Mouse (Mus musculus) heart, embryonic 14.5 days (tissue): ENCODE results near the gene Serpind1. TPM values are rescaled to one million over a fixed set of nuclear protein-coding genes. Genes with fewer than 3 reads are reported as not detected.

Experiments used
- ATAC-seq: fragments of 200-750 bp; cut with Nextera tagmentation; 2 replicates; pipeline ENCODE4 v1.8.0; 2017; ENCODE audit warnings: low read depth, moderate TSS enrichment; ENCODE audit not compliant: insufficient number of reproducible peaks, insufficient read depth, low FRiP score
- H3K27ac ChIP-seq, 2 experiments: fragments of 200-500 bp in 1 of 2; fragments of 300-500 bp in 1 of 2; sonication (generic) in 1 of 2; replicated peaks in 1 of 2; 2 replicates each; pipeline ENCODE4 v1.5.1; 2012 to 2014; ENCODE audit warnings: low read depth in 2 of 2, low read length in 2 of 2, control low read depth in 1 of 2, mild to moderate bottlenecking in 1 of 2, mixed read lengths in 1 of 2; ENCODE audit not compliant: control insufficient read depth in 1 of 2, insufficient read depth in 1 of 2
- H3K27me3 ChIP-seq: fragments of 300-500 bp; sonication (generic); 2 replicates; pipeline ENCODE4 v1.6.1; 2014; ENCODE audit warnings: mild to moderate bottlenecking, low read length, control low read depth; ENCODE audit not compliant: control insufficient read depth, insufficient read depth
- H3K36me3 ChIP-seq: fragments of 300-500 bp; sonication (generic); 2 replicates; pipeline ENCODE4 v1.6.1; 2014; ENCODE audit warnings: mild to moderate bottlenecking, control low read depth, low read length, mixed read lengths; ENCODE audit not compliant: control insufficient read depth, insufficient read depth
- H3K4me1 ChIP-seq, 2 experiments: fragments of 200-500 bp in 1 of 2; fragments of 300-500 bp in 1 of 2; sonication (generic) in 1 of 2; 2 replicates each; pipeline ENCODE4 v1.6.1; 2012 to 2014; ENCODE audit warnings: low read length in 2 of 2, control low read depth in 1 of 2, mixed read lengths in 1 of 2; ENCODE audit not compliant: control insufficient read depth in 2 of 2, insufficient read depth in 2 of 2
- H3K4me2 ChIP-seq: fragments of 300-500 bp; sonication (generic); 2 replicates; pipeline ENCODE4 v1.6.1; 2014; ENCODE audit warnings: mild to moderate bottlenecking, low read length
- H3K4me3 ChIP-seq, 2 experiments: fragments of 200-500 bp in 1 of 2; fragments of 300-500 bp in 1 of 2; sonication (generic) in 1 of 2; 2 replicates each; pipeline ENCODE4 v1.5.1; 2012 to 2014; ENCODE audit warnings: low read length in 2 of 2, mild to moderate bottlenecking in 2 of 2, control low read depth in 1 of 2, low read depth in 1 of 2, moderate library complexity in 1 of 2; ENCODE audit not compliant: control insufficient read depth in 1 of 2, insufficient read depth in 1 of 2
- H3K9ac ChIP-seq: fragments of 300-500 bp; sonication (generic); 2 replicates; pipeline ENCODE4 v1.6.1; 2014; ENCODE audit warnings: mild to moderate bottlenecking, low read length
- H3K9me3 ChIP-seq: fragments of 300-500 bp; sonication (generic); 2 replicates; pipeline ENCODE4 v1.6.1; 2016; ENCODE audit warnings: low read length, control low read depth; ENCODE audit not compliant: control insufficient read depth
- WGBS: fragments of 180-500 bp; shearing (Covaris S2); extraction: QIAGEN DNeasy Blood & Tissue Kit; methylation state at CpG from one replicate; pipeline ENCODE4 v1.1.7; 2014; 5-methylcytosine and 5-hydroxymethylcytosine counted together
- polyA plus RNA-seq: library from polyadenylated mRNA; unstranded; fragments of >200 nt; fragmentation: Nextera tagmentation; extraction: Ambion mirVana; gene quantifications from 2 replicates; pipeline ENCODE4 v1.2.1, GENCODE M21; 2014

The Serpind1 gene
- 0.66 and 0.75 TPM in 2 replicates for polyA plus RNA-seq

DNA sequence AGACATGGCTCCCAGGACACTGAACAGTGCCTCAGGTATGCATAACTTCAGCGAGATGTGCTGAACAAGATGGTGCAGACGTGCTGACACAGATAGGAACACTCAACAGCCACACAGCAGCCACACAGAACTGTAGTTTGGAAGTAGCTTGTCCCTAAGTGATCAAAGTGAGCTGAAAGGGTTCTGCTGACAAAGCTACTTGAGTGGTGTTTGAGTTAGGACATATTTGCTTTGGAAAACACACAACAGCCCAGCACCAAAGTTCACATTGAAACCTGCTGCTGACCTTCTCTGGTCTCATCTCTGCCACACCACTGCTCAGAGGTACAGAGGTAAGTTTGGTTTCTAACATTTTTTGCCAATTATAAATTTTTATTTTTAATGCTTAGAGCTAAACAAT lies at the start of gene Serpind1:
Serpind1 (plus strand) TSS at position 256 of the 400 bp plus-strand sequence.
- no peak for ATAC-seq

DNA sequence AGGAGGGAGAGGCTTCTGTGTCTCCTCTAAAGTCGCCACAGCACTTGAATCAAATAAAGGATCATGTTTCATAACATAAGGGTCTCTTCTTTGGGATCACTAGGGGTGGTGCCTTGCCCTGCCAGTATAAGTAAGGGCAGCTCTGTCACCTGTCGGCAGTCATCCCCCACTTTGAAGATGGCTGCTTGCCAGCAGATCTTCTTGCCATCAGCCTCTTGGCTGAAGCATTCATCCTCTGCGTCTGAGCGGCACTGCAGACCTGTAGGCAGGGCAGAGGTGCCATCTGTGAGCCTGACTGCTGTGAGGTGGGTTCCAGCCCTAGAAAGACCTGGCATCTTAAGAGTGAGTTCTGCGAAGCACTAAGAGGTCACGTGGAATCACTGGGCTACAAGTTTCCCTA lies 48.0 kb upstream of the Serpind1 start:
- H3K36me3 ChIP-seq = peaks cover 89% of the 10 kb centered on the region
- H3K9me3 ChIP-seq = no peaks in the 10 kb centered on the region
- H3K4me1 ChIP-seq = peaks cover 0 to 7% of the 10 kb centered on the region in 2 experiments; a peak in 2 of 4 replicates
- WGBS = 40% methylated on average over 6 of the region's 6 CpGs
- no peak overlapping the region for H3K4me3 ChIP-seq
- H3K27me3 ChIP-seq = peaks cover 10% of the 10 kb centered on the region
- H3K27ac ChIP-seq = no peak overlapping the region
- H3K9ac ChIP-seq = no peak overlapping the region
- H3K4me2 ChIP-seq = no peak overlapping the region
- no peak for ATAC-seq

More for the DNA sequence above, at the start of gene Serpind1:
- no peak within 1 kb of the TSS for H3K4me2 ChIP-seq
- WGBS = 31% methylated on average over 2 of the region's 2 CpGs
- H3K4me3 ChIP-seq = no peak within 1 kb of the TSS
- peaks cover 6% of the 10 kb centered on the region for H3K36me3 ChIP-seq
- H3K27ac ChIP-seq = no peak within 1 kb of the TSS
- no peak within 1 kb of the TSS for H3K9ac ChIP-seq
- no peaks in the 10 kb centered on the region for H3K9me3 ChIP-seq
- H3K27me3 ChIP-seq = no peaks in the 10 kb centered on the region
- H3K4me1 ChIP-seq = 0 out of 4 replicates have a peak, but pooled peaks cover 0 to 3% of the 10 kb centered on the region in 2 experiments

GRCm38 (mm10) chr16:17287103-17287502 lies 44.1 kb upstream of the Serpind1 start:
- Histone ChIP-seq H3K9me3 (no peaks in the 10 kb centered on the region), H3K27me3 (no peaks in the 10 kb centered on the region), H3K27ac (no peak overlapping the region), H3K36me3 (peaks cover 88% of the 10 kb centered on the region), H3K4me2 (no peak overlapping the region), H3K4me1 (peaks cover 0 to 7% of the 10 kb centered on the region in 2 experiments; a peak in 2 of 4 replicates), H3K9ac (no peak overlapping the region), H3K4me3 (no peak overlapping the region)
- 83% methylated on average over 2 of the region's 2 CpGs for WGBS
- ATAC-seq = no peak

- Histone ChIP-seq H3K9ac (no peak overlapping the region), H3K4me1 (no peaks in the 10 kb centered on the region), H3K4me2 (no peak overlapping the region), H3K9me3 (no peaks in the 10 kb centered on the region), H3K36me3 (peaks cover 76% of the 10 kb centered on the region), H3K27ac (no peak overlapping the region), H3K27me3 (no peaks in the 10 kb centered on the region), H3K4me3 (no peak overlapping the region)
- ATAC-seq = no peak
- 89% methylated on average over 2 of the region's 2 CpGs for WGBS
Observed at GRCm38 (mm10) chr16:17291016-17291415, 40.2 kb upstream of the Serpind1 start.

GRCm38 (mm10) chr16:17292751-17293150 lies 38.4 kb upstream of the Serpind1 start:
- Histone ChIP-seq H3K27ac (no peak overlapping the region), H3K9me3 (no peaks in the 10 kb centered on the region), H3K4me2 (no peak overlapping the region), H3K4me3 (no peak overlapping the region), H3K4me1 (no peaks in the 10 kb centered on the region), H3K36me3 (peaks cover 78% of the 10 kb centered on the region), H3K9ac (no peak overlapping the region), H3K27me3 (no peaks in the 10 kb centered on the region)
- no peak for ATAC-seq
- WGBS = 4% methylated on average over 2 of the region's 2 CpGs

- WGBS = 77% methylated on average over 3 of the region's 3 CpGs
- no peaks in the 10 kb centered on the region for H3K9me3 ChIP-seq
- no peak overlapping the region for H3K4me3 ChIP-seq
- no peak overlapping the region for H3K4me2 ChIP-seq
- no peak overlapping the region for H3K9ac ChIP-seq
- peaks cover 82% of the 10 kb centered on the region for H3K36me3 ChIP-seq
- H3K4me1 ChIP-seq = no peaks in the 10 kb centered on the region
- H3K27me3 ChIP-seq = no peaks in the 10 kb centered on the region
- no peak overlapping the region for H3K27ac ChIP-seq
- no peak for ATAC-seq
Observed at GRCm38 (mm10) chr16:17300818-17301217, 30.4 kb upstream of the Serpind1 start.

- Histone ChIP-seq H3K27ac (no peak overlapping the region), H3K4me1 (no peaks in the 10 kb centered on the region), H3K9ac (no peak overlapping the region), H3K27me3 (no peaks in the 10 kb centered on the region), H3K4me3 (no peak overlapping the region), H3K4me2 (no peak overlapping the region), H3K9me3 (no peaks in the 10 kb centered on the region), H3K36me3 (peaks cover 79% of the 10 kb centered on the region)
- no peak for ATAC-seq
- 89% methylated on average over 5 of the region's 5 CpGs for WGBS
Observed at GRCm38 (mm10) chr16:17303521-17304245, 27.5 kb upstream of the Serpind1 start.

DNA sequence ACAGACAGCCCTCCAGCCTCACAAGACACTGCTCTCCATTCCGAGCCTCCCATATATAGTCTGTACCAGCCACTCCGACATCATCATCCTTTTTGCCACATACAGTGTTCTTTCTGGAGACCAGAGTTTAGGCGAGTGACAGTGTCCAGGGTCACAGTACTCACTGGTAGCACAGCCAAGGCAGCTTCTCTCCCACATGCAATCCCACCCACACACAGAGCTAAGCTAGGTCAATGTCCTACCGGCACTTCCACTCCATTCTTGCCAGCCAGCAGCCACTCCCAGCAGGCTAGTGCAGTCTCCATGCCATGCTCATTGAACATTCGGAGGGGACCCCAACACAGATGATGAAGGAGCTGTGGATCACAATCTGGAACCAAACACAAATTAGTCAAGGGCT lies 23.7 kb upstream of the Serpind1 start:
- WGBS = 83% methylated on average over 5 of the region's 5 CpGs
- Histone ChIP-seq H3K27me3 (no peaks in the 10 kb centered on the region), H3K27ac (no peak overlapping the region), H3K36me3 (peaks cover 82% of the 10 kb centered on the region), H3K9me3 (no peaks in the 10 kb centered on the region), H3K4me2 (no peak overlapping the region), H3K9ac (no peak overlapping the region), H3K4me3 (no peak overlapping the region), H3K4me1 (no peaks in the 10 kb centered on the region)
- no peak for ATAC-seq
